Mouse (Mus musculus) right cerebral cortex, postnatal 4 days (tissue): ENCODE data around the gene Rtkn2.

Source experiments
- DNase-seq: peaks from one replicate; pipeline ENCODE4 v3.0.0-alpha.2; 2022

Gene Rtkn2

DNA sequence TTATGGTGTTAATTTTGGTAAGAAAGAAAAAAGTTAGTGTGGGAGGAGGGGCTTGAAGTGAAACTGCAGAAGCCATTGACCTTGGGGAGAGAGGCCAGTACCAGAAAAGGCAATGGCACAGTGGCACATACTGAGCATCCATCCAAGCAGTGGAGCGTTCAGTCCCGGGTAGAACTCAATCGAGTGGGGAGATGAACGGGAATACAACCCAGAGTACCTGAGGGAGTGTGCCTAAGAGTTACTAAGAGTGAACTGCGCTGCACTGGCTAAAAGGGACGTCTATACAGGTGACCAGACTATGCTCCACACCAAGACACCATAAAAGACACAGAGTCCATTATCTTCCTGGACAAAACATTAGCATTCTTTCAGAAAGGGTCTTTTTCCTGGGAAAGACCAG lies 128.3 kb downstream of the Rtkn2 start:
- no peak for DNase-seq
